Mouse (Mus musculus) liver, adult 2 months (tissue): ENCODE measurements around the gene Mecom. TPM values are rescaled to one million over a fixed set of nuclear protein-coding genes. Genes with fewer than 3 reads are reported as not detected.

ENCODE experiments used
- DNase-seq: peaks from one replicate; pipeline ENCODE4 v3.0.0-alpha.2; 2011; ENCODE audit warnings: low read depth, low spot score; ENCODE audit errors: extremely low read depth
- H3K27ac ChIP-seq: fragments of 200-500 bp; replicated peaks from 2 replicates; pipeline ENCODE4 v1.5.1; 2012; ENCODE audit warnings: low read depth, mild to moderate bottlenecking, control low read depth, inconsistent platforms, low read length; ENCODE audit not compliant: insufficient read depth
- H3K27me3 ChIP-seq: fragments of 200-500 bp; 2 replicates; pipeline ENCODE4 v1.6.1; 2012; ENCODE audit warnings: mild to moderate bottlenecking, moderate library complexity, low read length, inconsistent platforms; ENCODE audit not compliant: control insufficient read depth, insufficient read depth
- H3K36me3 ChIP-seq: fragments of 200-500 bp; 2 replicates; pipeline ENCODE4 v1.6.1; 2012; ENCODE audit warnings: low read length, inconsistent platforms; ENCODE audit not compliant: control insufficient read depth, insufficient read depth
- H3K4me1 ChIP-seq: fragments of 200-500 bp; 2 replicates; pipeline ENCODE4 v1.6.1; 2011; ENCODE audit warnings: low read length; ENCODE audit not compliant: control insufficient read depth, insufficient read depth
- H3K4me3 ChIP-seq: fragments of 200-500 bp; 2 replicates; pipeline ENCODE4 v1.5.1; 2011; ENCODE audit warnings: low read depth, mild to moderate bottlenecking, control low read depth, low read length, moderate library complexity; ENCODE audit not compliant: insufficient read depth
- H3K79me2 ChIP-seq: fragments of 200-500 bp; 2 replicates; pipeline ENCODE4 v1.6.1; 2012; ENCODE audit warnings: inconsistent platforms, mild to moderate bottlenecking, low read length, moderate library complexity; ENCODE audit not compliant: control insufficient read depth, insufficient read depth
- H3K9ac ChIP-seq: fragments of 200-500 bp; 2 replicates; pipeline ENCODE4 v1.6.1; 2012; ENCODE audit warnings: low read depth, mild to moderate bottlenecking, control low read depth, inconsistent platforms, low read length
- CTCF ChIP-seq: fragments of 200-500 bp; IDR thresholded peaks from 2 replicates; pipeline ENCODE4 v1.5.1; 2011; ENCODE audit warnings: low read depth, low read length, control low read depth
- POLR2A ChIP-seq: fragments of 200-500 bp; IDR thresholded peaks from 2 replicates; pipeline ENCODE4 v1.6.1; 2011; ENCODE audit warnings: low read length, control low read depth; ENCODE audit not compliant: insufficient read depth; ENCODE audit errors: extremely low read depth
- WGBS: fragments of 180-500 bp; shearing (Covaris S2); methylation state at CpG from one replicate; pipeline ENCODE4 v1.1.7; 2018; 5-methylcytosine and 5-hydroxymethylcytosine counted together
- polyA plus RNA-seq: library from polyadenylated mRNA; depleted of rRNA; stranded (reverse); fragments of >200 nt; gene quantifications from 2 replicates; pipeline ENCODE4 v1.2.3, GENCODE M21; 2012
- total RNA-seq: library from RNA; depleted of rRNA; stranded (reverse); fragments of >200 nt; gene quantifications from 2 replicates; pipeline ENCODE4 v1.2.3, GENCODE M21; 2014

The Mecom gene
- total and polyA plus RNA-seq, 2 experiments: 0.39 to 1.4 TPM

DNA sequence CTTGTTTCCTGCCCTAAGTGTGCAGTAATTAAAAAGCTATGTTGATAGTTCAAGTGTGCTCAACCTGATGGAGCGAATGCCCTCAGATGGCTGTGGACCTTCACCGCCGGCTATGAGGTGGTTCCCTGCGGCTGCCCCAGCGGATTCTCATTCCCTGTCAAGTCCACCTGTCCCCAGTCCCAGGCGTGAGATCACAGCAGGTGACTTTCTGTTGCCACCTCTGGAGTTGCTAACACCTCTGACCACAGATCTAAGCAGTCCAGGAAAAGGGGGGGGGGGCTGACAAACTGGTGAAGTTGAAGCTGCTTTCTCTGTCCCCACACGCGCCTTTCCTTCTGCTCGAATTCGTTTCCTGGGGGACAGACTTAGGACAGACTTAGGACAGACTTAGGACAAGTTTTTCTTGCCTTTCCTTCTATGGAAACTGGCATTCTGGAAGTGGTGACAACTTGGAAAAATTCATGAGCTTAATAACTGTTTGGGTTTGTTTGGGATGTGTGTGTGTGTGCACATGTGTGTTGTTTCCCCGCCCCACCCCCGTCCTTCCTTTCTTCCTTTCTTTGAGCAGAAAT lies 35.3 kb downstream of the Mecom start:
- no peak for DNase-seq
- no peaks in the 10 kb centered on the region for H3K36me3 ChIP-seq
- no peak overlapping the region for H3K4me3 ChIP-seq
- no peaks in the 10 kb centered on the region for H3K79me2 ChIP-seq
- H3K4me1 ChIP-seq: no peaks in the 10 kb centered on the region
- peaks cover 38% of the 10 kb centered on the region for H3K27me3 ChIP-seq
- TF ChIP-seq CTCF: no peak
- no peak for TF ChIP-seq POLR2A
- 16% methylated on average over 12 of the region's 12 CpGs for WGBS
- no peak overlapping the region for H3K9ac ChIP-seq
- H3K27ac ChIP-seq: no peak overlapping the region

- Histone ChIP-seq H3K36me3 (no peaks in the 10 kb centered on the region), H3K4me1 (no peaks in the 10 kb centered on the region), H3K79me2 (no peaks in the 10 kb centered on the region), H3K27me3 (peaks cover 40% of the 10 kb centered on the region), H3K9ac (no peak overlapping the region), H3K4me3 (no peak overlapping the region), H3K27ac (no peak overlapping the region)
- DNase-seq: no peak
- TF ChIP-seq CTCF (no peak), POLR2A (no peak)
- WGBS: 15% methylated on average over 7 of the region's 7 CpGs
Measured at GRCm38 (mm10) chr3:30511796-30512195, 36.0 kb downstream of the Mecom start.

GRCm38 (mm10) chr3:30511062-30511640 lies 36.7 kb downstream of the Mecom start:
- DNase-seq: no peak
- TF ChIP-seq POLR2A (no peak), CTCF (no peak)
- Histone ChIP-seq H3K9ac (no peak overlapping the region), H3K4me3 (no peak overlapping the region), H3K27me3 (peaks cover 38% of the 10 kb centered on the region), H3K79me2 (no peaks in the 10 kb centered on the region), H3K36me3 (no peaks in the 10 kb centered on the region), H3K27ac (no peak overlapping the region), H3K4me1 (no peaks in the 10 kb centered on the region)
- 20% methylated on average over 4 of the region's 4 CpGs for WGBS

DNA sequence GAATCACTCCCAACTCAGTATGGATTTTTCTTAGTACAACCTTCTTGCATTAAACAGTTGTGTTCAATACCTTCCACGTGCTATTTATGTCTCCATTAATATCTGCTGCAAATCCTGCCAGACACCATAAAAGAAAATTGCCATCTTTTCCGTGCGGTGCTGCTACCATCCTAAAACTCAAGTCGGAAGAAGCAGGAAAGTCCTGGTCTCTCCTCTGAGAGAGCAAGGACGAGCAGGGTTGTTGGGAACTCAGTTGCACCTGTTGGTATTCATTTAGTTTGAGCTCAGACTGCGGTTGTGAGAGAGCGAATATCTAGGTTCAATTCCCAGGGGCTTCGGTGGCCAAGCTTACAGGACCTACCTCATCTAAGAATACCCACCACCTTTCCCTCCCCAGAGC lies 37.2 kb downstream of the Mecom start:
- no peak for DNase-seq
- WGBS: 18% methylated on average over 8 of the region's 8 CpGs

GRCm38 (mm10) chr3:30510105-30510504 lies 37.7 kb downstream of the Mecom start:
- TF ChIP-seq CTCF (no peak), POLR2A (no peak)
- DNase-seq: no peak
- 3% methylated on average over 16 of the region's 16 CpGs for WGBS
- Histone ChIP-seq H3K36me3 (no peaks in the 10 kb centered on the region), H3K9ac (no peak overlapping the region), H3K79me2 (no peaks in the 10 kb centered on the region), H3K27ac (no peak overlapping the region), H3K4me1 (no peaks in the 10 kb centered on the region), H3K27me3 (peaks cover 39% of the 10 kb centered on the region), H3K4me3 (no peak overlapping the region)

More for the DNA sequence above, 37.2 kb downstream of the Mecom start:
- H3K36me3 ChIP-seq: no peaks in the 10 kb centered on the region
- H3K4me1 ChIP-seq: no peaks in the 10 kb centered on the region
- peaks cover 40% of the 10 kb centered on the region for H3K27me3 ChIP-seq
- no peaks in the 10 kb centered on the region for H3K79me2 ChIP-seq
- H3K27ac ChIP-seq: no peak overlapping the region
- TF ChIP-seq POLR2A (no peak), CTCF (no peak)
- no peak overlapping the region for H3K9ac ChIP-seq
- H3K4me3 ChIP-seq: no peak overlapping the region
